Mouse (Mus musculus) right cerebral cortex, postnatal 25 days (tissue): Measurements from ENCODE around the gene Zfyve16.

ENCODE experiments used
- DNase-seq: peaks from one replicate; pipeline ENCODE4 v3.0.0; 2022

The Zfyve16 gene

DNA sequence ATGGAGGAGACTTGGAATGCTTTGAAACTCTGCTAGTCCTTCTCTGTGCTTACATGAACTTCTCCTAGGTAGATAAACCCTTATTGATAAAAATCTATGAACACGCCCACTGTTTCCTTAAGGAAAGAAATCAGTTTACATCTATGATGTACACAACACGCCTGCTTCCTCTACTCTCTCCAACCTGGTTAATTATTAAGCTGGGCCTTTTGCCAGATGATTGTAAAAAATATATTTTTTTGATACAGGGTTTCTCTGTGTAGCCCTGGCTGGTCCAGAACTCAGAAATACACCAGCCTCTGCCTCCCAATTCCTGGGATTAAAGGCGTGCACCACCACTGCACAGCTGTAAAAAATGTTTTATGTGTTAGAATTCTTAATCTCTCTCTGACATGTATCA lies 66.0 kb downstream of the Zfyve16 start:
- DNase-seq: no peak

DNA sequence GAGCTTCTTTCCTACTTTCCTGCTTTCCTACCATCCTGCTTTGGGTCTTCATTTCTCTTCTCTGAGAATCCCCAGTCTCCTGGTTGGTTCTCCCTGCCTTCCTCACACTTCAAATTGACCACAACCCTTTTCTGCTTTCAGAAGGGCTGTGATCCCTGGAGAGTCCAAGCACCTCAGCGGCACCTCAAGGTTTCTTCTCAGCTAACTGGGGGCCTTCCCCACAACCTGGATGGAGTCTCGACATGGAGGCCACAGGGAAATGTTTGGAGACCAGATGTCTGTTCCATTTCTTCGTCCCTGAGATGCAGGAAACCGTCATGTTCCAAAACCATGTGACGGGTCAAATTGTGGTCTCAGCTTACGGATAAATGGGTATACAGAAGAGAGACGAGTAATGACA lies 83.8 kb downstream of the Zfyve16 start:
- DNase-seq: no peak

DNA sequence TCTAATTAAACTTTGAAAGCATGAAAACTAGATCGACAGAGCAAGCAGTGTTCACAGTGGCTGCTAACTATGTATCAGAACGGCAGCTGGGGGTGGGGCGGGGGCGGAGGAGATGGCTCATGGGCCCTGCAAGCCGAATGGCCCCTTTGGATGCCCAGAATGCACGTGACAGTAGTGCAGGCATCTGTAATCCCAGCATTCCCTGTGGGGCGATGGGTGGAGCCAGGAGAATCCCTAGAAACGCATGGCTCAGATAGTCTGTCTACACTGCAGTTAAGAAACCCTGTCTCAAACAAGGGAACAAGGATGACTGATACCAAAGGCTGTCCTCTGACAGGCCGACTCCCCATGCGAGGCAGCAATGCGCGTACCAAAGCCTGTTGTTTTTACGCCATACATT lies 90.4 kb downstream of the Zfyve16 start:
- no peak for DNase-seq

DNA sequence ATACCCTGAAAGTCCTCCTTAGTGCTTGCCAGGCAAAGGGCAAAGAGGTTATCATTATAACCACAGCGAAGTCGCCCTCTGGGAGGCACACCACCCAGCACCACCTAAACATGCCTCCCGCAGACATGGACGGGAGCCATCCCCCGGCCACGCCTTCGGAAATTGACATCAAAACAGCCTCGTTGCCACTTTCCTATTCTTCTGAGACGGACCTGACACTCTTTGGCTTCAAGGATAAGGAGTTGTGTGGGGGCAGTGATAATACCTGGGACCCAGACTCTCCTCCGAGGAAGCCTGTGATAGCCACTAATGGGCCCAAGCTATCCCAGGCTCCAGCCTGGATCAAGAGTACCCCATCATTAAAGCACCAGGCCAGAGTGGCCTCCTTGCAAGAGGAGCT lies 92.0 kb downstream of the Zfyve16 start:
- DNase-seq: no peak
